Mouse (Mus musculus) cerebral cortex, adult 2 months (tissue): ENCODE results near the gene Metrn.

Experiments used
- WGBS: fragments of 180-500 bp; shearing (Covaris S2); methylation state at CpG from one replicate; pipeline ENCODE4 v1.1.7; 2018; 5-methylcytosine and 5-hydroxymethylcytosine counted together

The Metrn gene

GRCm38 (mm10) chr17:25775318-25776062, 21.4 kb downstream of the Metrn start:
- WGBS: 78% methylated on average over 10 of the region's 10 CpGs

- 0% methylated on average over 37 of the region's 37 CpGs for WGBS
Observed at GRCm38 (mm10) chr17:25773549-25774120, 23.3 kb downstream of the Metrn start, which contains the start of gene Narfl. Gene Narfl, plus strand, starts transcription at chr17:25773776.

GRCm38 (mm10) chr17:25769331-25769730, 27.6 kb downstream of the Metrn start:
- 52% methylated on average over 9 of the region's 9 CpGs for WGBS

- 37% methylated on average over 5 of the region's 5 CpGs for WGBS
Observed at GRCm38 (mm10) chr17:25765886-25766285, 31.1 kb downstream of the Metrn start.

- WGBS: 55% methylated on average over 3 of the region's 3 CpGs
Observed at GRCm38 (mm10) chr17:25762591-25762990, 34.3 kb downstream of the Metrn start.

GRCm38 (mm10) chr17:25761561-25761970, 35.4 kb downstream of the Metrn start:
- WGBS: 27% methylated on average over 4 of the region's 4 CpGs

GRCm38 (mm10) chr17:25760148-25760547, 36.8 kb downstream of the Metrn start:
- 39% methylated on average over 8 of the region's 8 CpGs for WGBS

- WGBS: 75% methylated on average over 3 of the region's 3 CpGs
Observed at GRCm38 (mm10) chr17:25757691-25758090, 39.2 kb downstream of the Metrn start.

- 82% methylated on average over 9 of the region's 9 CpGs for WGBS
Observed at GRCm38 (mm10) chr17:25756378-25757242, 40.3 kb downstream of the Metrn start.

GRCm38 (mm10) chr17:25755627-25756377, 41.1 kb downstream of the Metrn start:
- WGBS: 65% methylated on average over 4 of the region's 4 CpGs

GRCm38 (mm10) chr17:25755086-25755485, 41.9 kb downstream of the Metrn start:
- WGBS: 90% methylated on average over 4 of the region's 4 CpGs

- WGBS: 89% methylated on average over 9 of the region's 9 CpGs
Observed at GRCm38 (mm10) chr17:25754241-25754640, 42.7 kb downstream of the Metrn start, which contains the start of gene Msln. Gene Msln, minus strand, starts transcription at chr17:25754378.

GRCm38 (mm10) chr17:25751446-25751845, 45.5 kb downstream of the Metrn start:
- 41% methylated on average over 5 of the region's 5 CpGs for WGBS

GRCm38 (mm10) chr17:25749314-25749713, 47.6 kb downstream of the Metrn start:
- WGBS: 86% methylated on average over 6 of the region's 6 CpGs

- 86% methylated on average over 4 of the region's 4 CpGs for whole genome bisulfite sequencing
Observed at GRCm38 (mm10) chr17:25748238-25748637, 48.7 kb downstream of the Metrn start.

- WGBS: 83% methylated on average over 10 of the region's 10 CpGs
Observed at GRCm38 (mm10) chr17:25744311-25744710, 52.6 kb downstream of the Metrn start.

- 91% methylated on average over 9 of the region's 9 CpGs for WGBS
Observed at GRCm38 (mm10) chr17:25743831-25744230, 53.1 kb downstream of the Metrn start.
